Mouse (Mus musculus): Measurements from ENCODE around the gene Cox5a.

DNA sequence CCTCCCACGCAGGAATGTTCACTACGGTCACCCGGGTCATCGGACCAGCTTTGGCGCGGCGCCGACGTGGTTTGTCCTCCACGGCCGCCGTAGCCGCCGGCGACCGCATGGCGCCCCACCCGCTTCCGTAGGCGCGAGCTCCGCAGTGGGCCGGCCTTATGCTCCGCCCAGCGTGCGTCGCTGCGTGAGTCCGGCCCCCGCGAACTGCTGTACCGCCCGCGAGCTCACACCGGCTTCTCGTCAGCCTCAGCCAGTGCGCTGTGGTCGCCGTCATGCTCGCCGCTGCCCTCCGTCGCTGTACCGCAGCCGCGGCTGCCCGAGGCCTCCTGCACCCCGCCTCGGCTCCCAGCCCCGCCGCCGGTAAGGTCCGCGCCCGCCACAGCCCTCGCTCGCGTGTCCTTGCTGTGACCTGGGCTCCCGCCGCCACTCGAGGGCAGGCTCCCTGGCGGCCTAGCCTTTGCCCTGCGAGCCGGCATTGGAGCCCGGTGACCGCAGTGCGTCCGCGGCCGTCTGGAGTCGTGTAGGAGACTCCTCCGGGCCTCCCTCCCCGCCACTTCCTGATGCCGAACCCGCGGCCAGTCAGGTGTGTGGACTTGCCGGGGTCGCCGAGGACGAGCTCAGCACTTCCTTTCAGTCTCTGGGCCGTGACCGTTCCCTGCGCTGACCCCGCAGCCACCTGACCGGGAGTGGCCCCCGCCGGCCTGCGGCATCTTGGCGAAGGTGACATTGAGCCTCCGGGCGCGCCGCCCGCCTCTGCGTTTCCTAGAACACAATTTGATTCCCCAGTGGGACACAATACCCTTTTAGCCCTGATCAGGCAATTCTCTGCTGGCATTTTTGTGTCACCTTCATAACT lies at the start of gene Cox5a:
- TF ChIP-seq JUND (conservative IDR thresholded peaks at IDR 0.05; ENCODE audit: low read depth, low read length) (no peak), SMC3 (IDR thresholded peaks at IDR 0.05; ENCODE audit: low read depth, low read length) (no peak), CTCF (conservative IDR thresholded peaks at IDR 0.05 in 1 of 2, IDR thresholded peaks at IDR 0.05 in 1 of 2; ENCODE audit: low read depth in 2 of 2, low read length in 2 of 2) (no peak), E2F4 (IDR thresholded peaks at IDR 0.05; ENCODE audit: insufficient replicate concordance, low read depth, low read length) (peak; percentile 72; the same call in 1 of the 2 replicates)
